Mouse (Mus musculus) kidney, postnatal 36 days (tissue): ENCODE measurements around the gene Olfr787.

Source experiments
- DNase-seq, 2 experiments: peaks; one replicate each; pipeline ENCODE4 v3.0.0; 2021 to 2022; ENCODE audit warnings: mixed read lengths in 2 of 2

Gene Olfr787

GRCm38 (mm10) chr10:129461562-129461961 lies at the start of gene Olfr787:
Olfr787 (plus strand) TSS chr10:129461862.
- DNase-seq = no peak

- no peak for DNase-seq
These were observed 34.7 kb upstream of the Olfr787 start, which contains the start of gene Olfr786 for GRCm38 (mm10) chr10:129427006-129427405. Olfr786 (plus strand) TSS chr10:129427306.

GRCm38 (mm10) chr10:129470698-129471097 lies 9.0 kb downstream of the Olfr787 start, which contains the start of gene Olfr788:
Olfr788 (plus strand) TSS chr10:129470998.
- DNase-seq = no peak

- no peak for DNase-seq
These were observed 11.6 kb downstream of the Olfr787 start for GRCm38 (mm10) chr10:129473256-129473655.

- DNase-seq = no peak
These were observed 12.1 kb downstream of the Olfr787 start for GRCm38 (mm10) chr10:129473723-129474122.

- DNase-seq = no peak
These were observed 22.8 kb downstream of the Olfr787 start, which contains the start of gene Olfr789 for GRCm38 (mm10) chr10:129484452-129484851. Olfr789 (plus strand) TSS chr10:129484752.

GRCm38 (mm10) chr10:129490101-129490500 lies 28.4 kb downstream of the Olfr787 start:
- no peak for DNase-seq

- no peak for DNase-seq
These were observed 36.5 kb downstream of the Olfr787 start, which contains the start of gene Olfr790 for GRCm38 (mm10) chr10:129498192-129498591. Olfr790 (plus strand) TSS chr10:129498492.
